Mouse (Mus musculus): Measurements from ENCODE around the gene Zc3h12c. TPM values are rescaled to one million over a fixed set of nuclear protein-coding genes. Genes with fewer than 3 reads are reported as not detected.

Gene Zc3h12c
- 7.6 and 8.1 TPM in 2 replicates for polyA plus RNA-seq (2014; fragmentation: Nextera tagmentation; extraction: Ambion mirVana)

GRCm38 (mm10) chr9:52167863-52168685 is at the start of gene Zc3h12c:
TSS of gene Zc3h12c (minus strand) at chr9:52168572.
- Histone ChIP-seq H3K4me1 (ENCODE audit: control insufficient read depth, insufficient read depth, low read length) (peaks cover 13% of the 10 kb centered on the region), H3K4me2 (ENCODE audit: low read depth, low read length) (peak within 1 kb of the TSS; percentile 68), H3K27me3 (ENCODE audit: control insufficient read depth, insufficient read depth, low read length) (peaks cover 5% of the 10 kb centered on the region; the same call in 1 of the 2 replicates), H3K36me3 (ENCODE audit: control insufficient read depth, insufficient read depth, low read length) (no peaks in the 10 kb centered on the region), H3K9me3 (ENCODE audit: control insufficient read depth, low read length) (no peaks in the 10 kb centered on the region), H3K27ac (ENCODE audit: low read depth, low read length) (peak within 1 kb of the TSS; percentile 98), H3K9ac (replicated peaks; ENCODE audit: low read depth, low read length) (peak within 1 kb of the TSS; percentile 99), H3K4me3 (ENCODE audit: low read depth, low read length) (peak within 1 kb of the TSS; percentile 92)
- peak; percentile 84 for ATAC-seq (ENCODE audit: low read depth)
- WGBS, result under 1% methylated on average over 67 of the region's 100 CpGs

DNA sequence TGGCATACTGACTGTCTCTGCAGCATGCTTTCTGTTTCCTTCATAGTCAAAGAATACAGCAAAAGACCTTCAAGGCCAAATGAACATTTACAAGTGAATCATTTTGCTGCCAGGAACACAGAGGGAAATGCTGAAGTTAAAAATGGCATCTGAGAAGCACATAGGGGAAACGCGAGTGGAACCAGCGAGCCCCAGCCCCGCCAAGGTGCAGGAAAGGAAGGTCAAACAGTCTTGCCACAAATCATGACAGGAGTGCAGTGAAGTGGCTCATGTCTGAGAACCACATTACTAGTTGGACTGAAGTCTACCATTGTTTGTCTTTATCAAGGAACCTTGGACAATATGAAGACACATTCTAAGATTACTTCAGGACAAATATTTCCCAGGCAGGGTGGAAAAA is 49.3 kb upstream of the Zc3h12c start:
- H3K4me2 ChIP-seq (ENCODE audit: low read depth, low read length), result no peak overlapping the region
- no peak overlapping the region for H3K4me3 ChIP-seq (ENCODE audit: low read depth, low read length)
- no peaks in the 10 kb centered on the region for H3K4me1 ChIP-seq (ENCODE audit: control insufficient read depth, insufficient read depth, low read length)
- no peak overlapping the region for H3K27ac ChIP-seq (ENCODE audit: low read depth, low read length)
- H3K36me3 ChIP-seq (ENCODE audit: control insufficient read depth, insufficient read depth, low read length), result no peaks in the 10 kb centered on the region
- no peaks in the 10 kb centered on the region for H3K9me3 ChIP-seq (ENCODE audit: control insufficient read depth, low read length)
- ATAC-seq (ENCODE audit: low read depth), result no peak
- H3K9ac ChIP-seq (replicated peaks; ENCODE audit: low read depth, low read length), result no peak overlapping the region
- WGBS, result 75% methylated on average over 4 of the region's 4 CpGs
- no peaks in the 10 kb centered on the region for H3K27me3 ChIP-seq (ENCODE audit: control insufficient read depth, insufficient read depth, low read length)

- Histone ChIP-seq H3K36me3 (ENCODE audit: control insufficient read depth, insufficient read depth, low read length) (no peaks in the 10 kb centered on the region), H3K4me1 (ENCODE audit: control insufficient read depth, insufficient read depth, low read length) (no peaks in the 10 kb centered on the region), H3K27ac (ENCODE audit: low read depth, low read length) (no peak overlapping the region), H3K4me2 (ENCODE audit: low read depth, low read length) (no peak overlapping the region), H3K9ac (replicated peaks; ENCODE audit: low read depth, low read length) (no peak overlapping the region), H3K27me3 (ENCODE audit: control insufficient read depth, insufficient read depth, low read length) (no peaks in the 10 kb centered on the region), H3K4me3 (ENCODE audit: low read depth, low read length) (no peak overlapping the region), H3K9me3 (ENCODE audit: control insufficient read depth, low read length) (no peaks in the 10 kb centered on the region)
- WGBS, result 88% methylated on average over 3 of the region's 3 CpGs
- ATAC-seq (ENCODE audit: low read depth), result no peak
Measured at GRCm38 (mm10) chr9:52215291-52215690, 46.9 kb upstream of the Zc3h12c start.

GRCm38 (mm10) chr9:52212416-52212815 is 44.0 kb upstream of the Zc3h12c start:
- no peak overlapping the region for H3K9ac ChIP-seq (replicated peaks; ENCODE audit: low read depth, low read length)
- ATAC-seq (ENCODE audit: low read depth), result no peak
- H3K27ac ChIP-seq (ENCODE audit: low read depth, low read length), result no peak overlapping the region
- no peak overlapping the region for H3K4me3 ChIP-seq (ENCODE audit: low read depth, low read length)
- H3K4me1 ChIP-seq (ENCODE audit: control insufficient read depth, insufficient read depth, low read length), result no peaks in the 10 kb centered on the region
- H3K9me3 ChIP-seq (ENCODE audit: control insufficient read depth, low read length), result no peaks in the 10 kb centered on the region
- no peaks in the 10 kb centered on the region for H3K27me3 ChIP-seq (ENCODE audit: control insufficient read depth, insufficient read depth, low read length)
- no peak overlapping the region for H3K4me2 ChIP-seq (ENCODE audit: low read depth, low read length)
- H3K36me3 ChIP-seq (ENCODE audit: control insufficient read depth, insufficient read depth, low read length), result no peaks in the 10 kb centered on the region
- WGBS, result 90% methylated on average over 6 of the region's 6 CpGs

GRCm38 (mm10) chr9:52208510-52209030 is 40.2 kb upstream of the Zc3h12c start:
- no peaks in the 10 kb centered on the region for H3K4me1 ChIP-seq (ENCODE audit: control insufficient read depth, insufficient read depth, low read length)
- H3K36me3 ChIP-seq (ENCODE audit: control insufficient read depth, insufficient read depth, low read length), result no peaks in the 10 kb centered on the region
- no peak overlapping the region for H3K27ac ChIP-seq (ENCODE audit: low read depth, low read length)
- no peak overlapping the region for H3K9ac ChIP-seq (replicated peaks; ENCODE audit: low read depth, low read length)
- ATAC-seq (ENCODE audit: low read depth), result no peak
- no peak overlapping the region for H3K4me2 ChIP-seq (ENCODE audit: low read depth, low read length)
- 83% methylated on average over 3 of the region's 3 CpGs for WGBS
- no peaks in the 10 kb centered on the region for H3K9me3 ChIP-seq (ENCODE audit: control insufficient read depth, low read length)
- no peak overlapping the region for H3K4me3 ChIP-seq (ENCODE audit: low read depth, low read length)
- H3K27me3 ChIP-seq (ENCODE audit: control insufficient read depth, insufficient read depth, low read length), result no peaks in the 10 kb centered on the region

DNA sequence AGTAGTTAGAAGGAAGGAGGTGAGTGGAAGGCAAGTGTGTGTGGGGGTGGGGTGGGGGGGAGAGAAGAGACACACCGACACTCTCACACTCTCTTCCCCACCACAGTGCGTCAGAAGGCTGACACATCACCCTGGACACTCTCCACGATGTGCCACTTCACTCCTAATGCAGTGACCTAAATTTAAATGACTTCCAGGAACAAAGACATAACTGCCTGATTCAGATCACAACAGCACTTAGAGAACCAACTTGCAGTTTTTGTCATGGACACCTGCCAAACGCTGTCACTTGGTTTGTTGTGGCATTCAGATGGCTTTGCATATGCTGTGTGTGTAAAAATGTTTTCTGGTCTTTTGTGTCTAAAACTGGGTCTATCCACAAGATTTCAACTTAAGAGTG is 34.8 kb upstream of the Zc3h12c start:
- H3K4me1 ChIP-seq (ENCODE audit: control insufficient read depth, insufficient read depth, low read length), result no peaks in the 10 kb centered on the region
- H3K4me3 ChIP-seq (ENCODE audit: low read depth, low read length), result no peak overlapping the region
- no peak overlapping the region for H3K4me2 ChIP-seq (ENCODE audit: low read depth, low read length)
- no peaks in the 10 kb centered on the region for H3K27me3 ChIP-seq (ENCODE audit: control insufficient read depth, insufficient read depth, low read length)
- no peak for ATAC-seq (ENCODE audit: low read depth)
- H3K9me3 ChIP-seq (ENCODE audit: control insufficient read depth, low read length), result no peaks in the 10 kb centered on the region
- no peaks in the 10 kb centered on the region for H3K36me3 ChIP-seq (ENCODE audit: control insufficient read depth, insufficient read depth, low read length)
- H3K9ac ChIP-seq (replicated peaks; ENCODE audit: low read depth, low read length), result no peak overlapping the region
- WGBS, result 77% methylated on average over 4 of the region's 4 CpGs
- no peak overlapping the region for H3K27ac ChIP-seq (ENCODE audit: low read depth, low read length)

GRCm38 (mm10) chr9:52200271-52200670 is 31.9 kb upstream of the Zc3h12c start:
- Histone ChIP-seq H3K36me3 (ENCODE audit: control insufficient read depth, insufficient read depth, low read length) (no peaks in the 10 kb centered on the region), H3K27me3 (ENCODE audit: control insufficient read depth, insufficient read depth, low read length) (no peaks in the 10 kb centered on the region), H3K4me2 (ENCODE audit: low read depth, low read length) (no peak overlapping the region), H3K27ac (ENCODE audit: low read depth, low read length) (no peak overlapping the region), H3K4me1 (ENCODE audit: control insufficient read depth, insufficient read depth, low read length) (no peaks in the 10 kb centered on the region), H3K4me3 (ENCODE audit: low read depth, low read length) (no peak overlapping the region), H3K9ac (replicated peaks; ENCODE audit: low read depth, low read length) (no peak overlapping the region), H3K9me3 (ENCODE audit: control insufficient read depth, low read length) (no peaks in the 10 kb centered on the region)
- WGBS, result 82% methylated on average over 4 of the region's 4 CpGs
- ATAC-seq (ENCODE audit: low read depth), result no peak

- WGBS, result 91% methylated on average over 3 of the region's 3 CpGs
- no peak overlapping the region for H3K4me2 ChIP-seq (ENCODE audit: low read depth, low read length)
- H3K4me3 ChIP-seq (ENCODE audit: low read depth, low read length), result no peak overlapping the region
- H3K27ac ChIP-seq (ENCODE audit: low read depth, low read length), result no peak overlapping the region
- no peaks in the 10 kb centered on the region for H3K27me3 ChIP-seq (ENCODE audit: control insufficient read depth, insufficient read depth, low read length)
- H3K36me3 ChIP-seq (ENCODE audit: control insufficient read depth, insufficient read depth, low read length), result no peaks in the 10 kb centered on the region
- H3K4me1 ChIP-seq (ENCODE audit: control insufficient read depth, insufficient read depth, low read length), result no peaks in the 10 kb centered on the region
- ATAC-seq (ENCODE audit: low read depth), result no peak
- H3K9me3 ChIP-seq (ENCODE audit: control insufficient read depth, low read length), result no peaks in the 10 kb centered on the region
- no peak overlapping the region for H3K9ac ChIP-seq (replicated peaks; ENCODE audit: low read depth, low read length)
Measured at GRCm38 (mm10) chr9:52195853-52196252, 27.5 kb upstream of the Zc3h12c start.

- Histone ChIP-seq H3K9ac (replicated peaks; ENCODE audit: low read depth, low read length) (no peak overlapping the region), H3K27me3 (ENCODE audit: control insufficient read depth, insufficient read depth, low read length) (no peaks in the 10 kb centered on the region), H3K27ac (ENCODE audit: low read depth, low read length) (no peak overlapping the region), H3K36me3 (ENCODE audit: control insufficient read depth, insufficient read depth, low read length) (no peaks in the 10 kb centered on the region), H3K4me3 (ENCODE audit: low read depth, low read length) (no peak overlapping the region), H3K4me1 (ENCODE audit: control insufficient read depth, insufficient read depth, low read length) (no peaks in the 10 kb centered on the region), H3K4me2 (ENCODE audit: low read depth, low read length) (no peak overlapping the region), H3K9me3 (ENCODE audit: control insufficient read depth, low read length) (no peaks in the 10 kb centered on the region)
- no peak for ATAC-seq (ENCODE audit: low read depth)
- WGBS, result 88% methylated on average over 5 of the region's 5 CpGs
Measured at GRCm38 (mm10) chr9:52193851-52194250, 25.5 kb upstream of the Zc3h12c start.
